Mouse (Mus musculus) heart, adult 11 months (tissue): ENCODE data around the gene Slit1.

Experiments
- DNase-seq: peaks from one replicate; pipeline ENCODE4 v3.0.0; 2022

Slit1 gene

GRCm38 (mm10) chr19:41723337-41723736 lies 20.1 kb downstream of the Slit1 start:
- no peak for DNase-seq

GRCm38 (mm10) chr19:41719436-41719835 lies 24.0 kb downstream of the Slit1 start:
- no peak for DNase-seq

- no peak for DNase-seq
These were observed 26.9 kb downstream of the Slit1 start for GRCm38 (mm10) chr19:41716233-41717218.

DNA sequence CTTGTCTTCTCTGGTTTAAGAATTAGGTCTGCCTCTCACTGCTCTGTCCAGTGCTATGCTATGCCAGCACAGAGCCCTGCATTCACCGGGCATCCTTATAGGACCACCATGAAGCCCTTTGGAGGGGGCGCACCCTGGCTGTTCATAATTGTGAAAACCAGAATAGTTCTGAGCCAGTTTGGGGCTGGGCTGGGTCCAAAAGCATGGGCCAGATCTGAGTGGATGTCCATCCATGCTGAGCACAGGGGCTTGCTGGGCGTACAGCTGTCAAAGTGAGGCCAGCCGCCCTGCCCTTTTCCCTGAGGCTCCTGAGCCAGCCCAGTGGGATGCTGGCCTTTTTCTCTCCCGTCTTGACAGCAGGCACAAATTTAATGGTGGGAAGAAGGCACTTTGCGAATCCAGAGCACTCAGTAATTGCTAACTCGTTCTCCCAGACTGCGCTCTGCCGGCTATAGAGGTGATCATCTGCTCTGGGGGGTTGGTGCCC lies 29.0 kb downstream of the Slit1 start:
- DNase-seq, result no peak

DNA sequence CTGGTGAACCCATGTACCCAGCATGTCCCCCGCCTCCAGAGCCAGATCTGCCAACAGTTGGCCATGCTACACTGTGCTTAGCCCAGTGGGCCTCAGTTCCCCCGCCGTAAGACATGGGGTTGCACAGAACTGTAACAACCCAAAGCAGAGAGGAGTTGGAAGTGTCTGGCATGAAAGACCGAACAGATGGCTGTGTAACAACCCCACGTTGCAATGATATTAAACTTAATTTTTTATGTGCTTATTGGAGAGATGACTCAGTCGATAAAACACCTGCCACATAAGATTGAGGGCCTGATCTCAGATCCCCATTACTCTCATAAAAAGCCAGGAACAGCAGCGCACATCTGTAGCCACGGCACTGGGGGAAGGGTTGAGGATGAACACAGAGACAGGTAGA lies 30.6 kb downstream of the Slit1 start:
- no peak for DNase-seq

- DNase-seq, result no peak
These were observed 31.8 kb downstream of the Slit1 start for GRCm38 (mm10) chr19:41711665-41712064.

DNA sequence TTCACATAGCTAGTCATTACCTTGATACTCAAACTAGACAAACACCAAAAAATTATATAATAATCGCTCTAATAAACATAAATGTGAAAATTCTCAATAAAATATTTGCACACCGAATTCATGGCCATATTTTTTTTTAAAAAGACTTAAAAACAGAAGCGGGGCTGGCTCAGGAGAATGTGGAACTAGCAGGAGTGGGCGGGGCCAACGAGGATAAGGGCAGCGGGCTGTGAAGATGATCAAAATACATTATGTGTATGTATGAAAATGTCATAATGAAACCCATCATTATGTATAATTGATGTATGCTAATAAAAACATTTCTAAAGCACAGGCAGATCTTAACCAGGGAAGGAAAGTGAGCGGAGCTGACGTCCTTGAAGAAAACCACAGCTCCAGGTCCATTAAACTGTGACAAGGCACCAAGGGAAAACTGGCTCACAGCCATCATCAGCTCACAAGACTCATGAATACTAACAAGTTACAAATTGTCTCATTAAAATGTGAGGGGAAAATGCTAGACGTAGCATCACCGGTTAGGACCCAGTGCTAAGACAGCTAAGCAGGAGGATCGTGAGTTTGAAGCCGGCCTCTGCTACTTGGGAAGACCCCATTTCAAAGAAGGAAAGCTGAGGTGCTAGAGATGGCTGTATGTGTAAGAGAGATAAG lies 33.8 kb downstream of the Slit1 start:
- DNase-seq, result no peak

DNA sequence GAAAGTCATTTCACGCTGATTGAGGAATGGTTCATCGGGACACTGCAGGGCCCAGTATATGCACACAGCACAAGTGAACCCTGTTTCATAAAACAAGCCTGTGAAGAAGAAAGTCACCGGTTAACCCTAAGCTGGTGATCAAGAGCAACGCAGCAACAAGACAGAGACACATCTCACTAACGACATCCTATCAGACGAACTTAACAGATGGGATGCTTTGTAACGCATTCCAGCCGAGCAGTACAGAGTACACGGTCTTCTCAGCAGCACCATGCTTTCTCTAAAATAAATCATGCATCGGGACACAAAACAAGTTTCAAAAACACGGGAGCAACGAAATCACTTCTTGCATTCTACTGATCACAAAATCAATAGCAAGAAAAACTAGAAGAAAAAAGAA lies 35.6 kb downstream of the Slit1 start:
- DNase-seq, result no peak

- DNase-seq, result no peak
These were observed 37.2 kb downstream of the Slit1 start for GRCm38 (mm10) chr19:41706094-41706828.

DNA sequence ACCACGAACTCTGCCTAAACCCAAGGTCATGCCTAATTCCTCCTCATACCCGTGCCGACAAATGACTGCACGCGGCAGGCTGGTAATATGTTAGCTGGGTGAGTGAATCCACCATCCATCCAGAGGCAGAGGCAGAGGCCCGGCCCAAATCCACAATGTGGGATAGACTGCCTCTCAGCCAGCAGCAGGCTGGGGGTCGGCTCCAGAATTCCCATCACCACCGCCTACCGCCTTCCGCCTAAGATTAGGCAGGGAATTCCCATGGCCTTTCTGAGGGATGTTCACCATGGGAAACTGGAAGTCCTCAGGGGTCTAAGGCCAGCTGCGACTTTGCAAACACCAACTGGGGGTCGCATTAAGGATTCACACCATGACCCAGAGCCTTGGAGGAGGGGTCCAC lies 38.0 kb downstream of the Slit1 start:
- DNase-seq, result no peak

DNA sequence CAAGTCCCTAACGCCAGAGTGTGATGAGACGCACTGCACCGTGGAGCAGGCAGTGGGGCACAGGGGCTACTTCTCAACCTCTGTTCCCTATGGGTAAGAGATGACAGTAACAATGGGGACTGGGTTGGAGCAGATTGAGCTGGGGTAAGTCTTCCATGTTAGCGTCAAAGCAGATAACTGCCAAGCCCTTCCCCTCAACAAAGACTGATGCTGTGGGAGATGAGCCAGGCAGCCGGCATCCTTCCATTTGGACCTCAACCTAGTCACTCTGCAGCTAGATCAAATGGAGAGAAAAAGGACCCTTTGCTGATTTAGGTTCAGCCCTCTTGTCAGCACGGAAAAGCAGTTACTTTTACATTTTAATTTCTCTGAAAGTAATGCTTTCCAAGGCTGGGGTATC lies 40.8 kb downstream of the Slit1 start:
- no peak for DNase-seq

- DNase-seq, result no peak
These were observed 44.5 kb downstream of the Slit1 start for GRCm38 (mm10) chr19:41698857-41699424.

DNA sequence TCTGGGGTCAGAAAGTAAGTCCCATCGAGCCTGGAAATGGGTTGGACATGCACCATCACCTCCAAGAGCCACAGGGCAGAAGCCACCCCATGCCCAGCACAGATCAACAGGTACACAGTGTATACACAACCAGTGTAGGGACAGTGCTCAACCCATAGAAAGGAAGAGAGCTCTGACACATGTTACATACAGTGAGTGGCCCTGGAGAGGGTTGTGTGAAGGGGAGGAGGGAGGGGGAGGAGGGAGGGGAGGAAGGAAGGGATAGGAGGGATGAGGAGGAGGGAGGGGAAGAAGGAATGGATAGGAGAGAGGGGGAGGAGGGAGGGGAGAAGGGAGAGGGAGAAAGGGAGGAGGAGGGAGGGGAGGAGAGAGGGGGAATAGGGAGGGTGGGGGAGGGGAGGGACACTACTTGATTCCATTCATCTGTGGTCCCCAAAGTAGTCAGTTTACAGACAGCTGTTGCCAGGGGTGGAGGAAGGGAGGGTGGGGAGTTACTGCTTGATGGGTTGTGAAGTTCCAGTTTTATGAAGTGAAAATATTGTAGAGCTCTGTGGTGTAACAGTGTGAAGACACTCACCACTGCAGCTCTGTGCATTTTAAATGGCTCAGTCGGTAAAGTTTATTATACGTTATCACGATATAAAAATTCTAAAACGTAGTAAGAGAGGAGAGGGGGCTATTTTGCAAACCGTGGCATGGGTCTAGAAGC lies 45.5 kb downstream of the Slit1 start:
- no peak for DNase-seq

DNA sequence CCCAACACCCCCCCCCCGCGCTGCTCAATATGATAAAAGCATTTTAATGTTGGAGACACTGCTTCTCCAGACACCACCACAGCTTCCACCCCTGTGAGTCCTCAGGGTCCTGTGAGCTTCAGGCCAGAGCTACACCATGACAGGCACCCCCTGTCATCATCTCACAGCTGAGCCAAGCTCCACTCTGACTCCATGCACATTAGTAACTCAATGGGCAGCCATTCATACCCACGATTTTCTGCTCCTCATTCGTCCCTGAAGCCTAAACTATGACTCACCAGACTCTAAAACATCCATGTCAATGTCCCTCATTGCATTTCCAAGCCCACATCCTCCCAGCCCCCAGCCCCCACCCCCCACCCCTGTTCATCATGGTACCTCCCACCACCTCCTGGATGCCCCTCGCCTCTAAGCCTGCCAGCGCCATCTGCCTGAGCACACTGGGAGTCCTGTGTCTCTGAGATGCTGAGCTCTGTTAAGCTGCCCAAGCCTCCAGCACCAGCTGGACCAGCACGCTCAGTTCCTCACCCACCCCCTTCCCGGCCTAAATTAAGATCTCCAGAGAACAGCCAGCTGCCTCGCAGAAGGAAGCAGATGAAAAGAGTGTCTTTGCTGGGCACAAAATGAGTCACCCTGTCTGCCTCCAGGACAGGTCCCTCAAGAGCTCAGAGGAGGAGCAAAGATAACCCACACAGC lies 46.2 kb downstream of the Slit1 start:
- DNase-seq, result no peak

DNA sequence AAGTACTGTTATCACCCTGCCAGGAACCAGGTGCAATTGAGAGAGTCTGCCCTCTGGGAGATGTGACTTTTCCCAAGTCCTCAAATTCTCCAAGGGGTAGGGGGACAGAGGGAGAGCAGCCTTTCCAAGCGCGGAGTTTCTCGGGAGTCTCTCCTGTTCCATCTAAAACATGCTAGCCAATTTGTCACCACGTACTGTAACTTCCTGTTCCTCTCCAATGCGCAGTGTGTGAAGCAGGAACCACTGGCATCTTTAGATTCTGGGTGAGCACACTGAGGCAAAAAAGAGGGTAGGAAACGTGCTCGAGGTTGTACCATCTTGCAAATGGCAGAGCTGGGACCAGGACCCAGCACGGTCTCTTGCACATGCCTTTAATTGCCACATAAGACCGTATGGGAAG lies 47.0 kb downstream of the Slit1 start:
- no peak for DNase-seq

GRCm38 (mm10) chr19:41695046-41695445 lies 48.4 kb downstream of the Slit1 start:
- DNase-seq, result no peak

- DNase-seq, result no peak
These were observed 48.9 kb downstream of the Slit1 start for GRCm38 (mm10) chr19:41694610-41695009.

DNA sequence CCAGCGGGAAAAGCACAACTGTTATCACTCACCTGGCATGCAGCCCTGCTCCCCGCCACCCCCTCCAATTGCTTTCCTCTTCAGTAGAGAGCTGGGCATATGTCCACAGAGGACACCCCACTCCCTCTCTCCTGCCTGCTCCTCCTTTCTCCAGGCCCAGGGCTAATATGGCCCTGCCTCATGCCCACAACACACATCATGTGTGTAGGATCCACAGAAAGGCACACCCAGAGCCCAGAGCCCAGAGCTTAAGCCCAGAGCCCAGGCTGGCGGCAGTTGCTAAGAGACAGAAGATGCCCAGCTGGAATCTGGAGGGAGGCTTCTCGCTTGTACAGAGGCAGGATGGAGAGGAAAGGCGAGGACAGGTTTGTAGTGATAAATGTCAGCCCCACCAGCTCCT lies 49.7 kb downstream of the Slit1 start:
- no peak for DNase-seq

DNA sequence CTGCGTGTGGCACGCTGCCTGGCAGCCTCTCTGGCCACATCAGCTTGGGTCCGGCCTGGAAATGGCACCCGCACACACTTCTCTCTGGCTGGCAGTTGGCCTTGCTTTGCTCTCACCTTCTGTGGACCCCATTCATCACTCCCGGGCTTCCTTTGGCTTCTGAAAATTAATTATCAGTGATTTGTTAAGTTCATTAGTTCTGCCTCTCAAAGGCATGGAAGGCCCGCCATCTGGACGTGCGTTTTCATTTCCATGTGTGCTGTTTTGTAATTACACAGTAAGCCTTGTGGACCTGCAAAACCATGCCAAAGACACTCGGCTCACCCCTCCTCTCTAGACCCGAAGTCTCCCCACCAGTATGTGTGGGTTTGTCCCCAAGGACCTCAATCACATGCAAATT lies 53.4 kb downstream of the Slit1 start:
- DNase-seq, result no peak

GRCm38 (mm10) chr19:41688251-41688650 lies 55.2 kb downstream of the Slit1 start:
- DNase-seq, result no peak

DNA sequence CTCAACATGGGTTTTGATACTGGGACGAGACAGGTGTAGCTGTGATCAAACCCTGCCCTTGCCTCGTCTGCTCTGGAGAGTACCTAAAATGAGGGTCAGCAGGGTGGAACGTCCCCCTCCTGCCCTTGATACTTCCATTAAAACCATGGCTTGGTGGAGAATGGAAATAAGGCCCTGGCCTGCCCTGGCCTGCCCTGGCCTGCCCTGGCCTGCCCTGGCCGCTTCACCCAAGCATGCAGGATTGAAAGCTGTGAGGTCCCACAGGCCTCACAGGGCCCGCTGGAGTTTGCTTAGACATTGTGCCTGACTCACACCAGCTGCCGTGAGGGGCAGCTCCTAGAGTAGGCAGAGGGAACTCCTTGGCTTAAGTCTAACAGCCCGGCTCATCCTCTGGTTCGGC lies 55.6 kb downstream of the Slit1 start:
- no peak for DNase-seq

DNA sequence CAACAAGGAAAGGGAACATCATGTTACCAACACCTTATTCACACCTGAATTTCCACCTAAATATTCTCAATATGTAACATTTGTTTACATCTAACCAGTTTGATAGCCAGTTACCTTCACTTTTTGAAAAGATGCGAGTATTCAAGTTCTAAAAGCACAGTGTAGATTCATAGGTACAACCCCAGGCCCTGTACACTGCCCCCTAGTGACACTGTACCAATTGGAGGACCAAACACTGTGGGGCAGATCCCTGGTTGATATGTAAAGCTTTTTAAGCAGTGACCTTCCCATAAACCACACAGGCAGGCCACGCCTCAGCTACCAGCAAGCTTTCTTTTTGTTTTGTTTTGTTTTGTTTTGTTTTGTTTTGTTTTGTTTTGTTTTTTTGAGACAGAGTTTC lies 57.3 kb downstream of the Slit1 start:
- DNase-seq, result no peak
